Mouse (Mus musculus): ENCODE data around the gene Hipk2.

Hipk2 gene

GRCm38 (mm10) chr6:38847958-38848910 lies 27.7 kb downstream of the Hipk2 start:
- ChIA-PET POLR2A (interaction anchor here in 1 of 4 experiments (1.4 kb wide), 1 partner anchor 10 kb away, joined by 4 read pairs; no protein-coding TSS in a partner anchor), CTCF (no interaction called here)

- POLR2A ChIA-PET: interaction anchor here in 1 of 4 experiments (0.9 to 1.4 kb wide), 2 partner anchors 9 to 14 kb away, joined by 3 to 4 read pairs; no protein-coding TSS in a partner anchor
These were observed 28.5 kb downstream of the Hipk2 start for GRCm38 (mm10) chr6:38847447-38847846.

GRCm38 (mm10) chr6:38846330-38847195 lies 29.4 kb downstream of the Hipk2 start:
- ChIA-PET CTCF (interaction anchor here in 1 of 4 experiments (0.9 kb wide), 1 partner anchor 196 kb away, joined by 3 read pairs; no protein-coding TSS in a partner anchor), POLR2A (interaction anchor here in 1 of 4 experiments (0.9 kb wide), 1 partner anchor 15 kb away, joined by 3 read pairs; no protein-coding TSS in a partner anchor)

More at GRCm38 (mm10) chr6:38847447-38847846, 28.5 kb downstream of the Hipk2 start:
- CTCF ChIA-PET: interaction anchor here in 1 of 4 experiments (0.9 kb wide), 1 partner anchor 197 kb away, joined by 3 read pairs; no protein-coding TSS in a partner anchor

GRCm38 (mm10) chr6:38845876-38846275 lies 30.1 kb downstream of the Hipk2 start:
- ChIA-PET CTCF (no interaction called here), POLR2A (no interaction called here)

- ChIA-PET CTCF (no interaction called here), POLR2A (no interaction called here)
These were observed 30.8 kb downstream of the Hipk2 start for GRCm38 (mm10) chr6:38845117-38845516.

- ChIA-PET POLR2A (interaction anchor here in 1 of 4 experiments (0.9 to 1.0 kb wide), 2 partner anchors 14 to 26 kb away, joined by 3 read pairs; no protein-coding TSS in a partner anchor), CTCF (no interaction called here)
These were observed 34.4 kb downstream of the Hipk2 start for GRCm38 (mm10) chr6:38841551-38841950.

GRCm38 (mm10) chr6:38840780-38841179 lies 35.2 kb downstream of the Hipk2 start:
- ChIA-PET CTCF (no interaction called here), POLR2A (interaction anchor here in 1 of 4 experiments (1.0 kb wide), 1 partner anchor 13 kb away, joined by 3 read pairs; no protein-coding TSS in a partner anchor)

- ChIA-PET POLR2A (no interaction called here), CTCF (no interaction called here)
These were observed 35.6 kb downstream of the Hipk2 start for GRCm38 (mm10) chr6:38840380-38840779.

- POLR2A ChIA-PET: no interaction called here
- CTCF ChIA-PET: no interaction called here
These were observed 36.1 kb downstream of the Hipk2 start for GRCm38 (mm10) chr6:38839891-38840290.

GRCm38 (mm10) chr6:38838061-38838460 lies 37.9 kb downstream of the Hipk2 start:
- ChIA-PET CTCF (interaction anchor here in 1 of 4 experiments (1.3 kb wide), 1 partner anchor 102 kb away, joined by 3 read pairs; no protein-coding TSS in a partner anchor), POLR2A (interaction anchor here in 1 of 4 experiments (1.4 kb wide), 1 partner anchor 10 kb away, joined by 4 read pairs; no protein-coding TSS in a partner anchor)

GRCm38 (mm10) chr6:38835217-38835616 lies 40.7 kb downstream of the Hipk2 start:
- CTCF ChIA-PET: no interaction called here
- POLR2A ChIA-PET: interaction anchor here in 1 of 4 experiments (0.9 kb wide), 1 partner anchor 16 kb away, joined by 3 read pairs; no protein-coding TSS in a partner anchor

GRCm38 (mm10) chr6:38834727-38835126 lies 41.2 kb downstream of the Hipk2 start:
- CTCF ChIA-PET: no interaction called here

GRCm38 (mm10) chr6:38833721-38834120 lies 42.2 kb downstream of the Hipk2 start:
- ChIA-PET CTCF (interaction anchor here in 2 of 4 experiments (0.8 to 0.9 kb wide), 2 partner anchors 44 to 97 kb away, joined by 3 read pairs; no protein-coding TSS in a partner anchor), POLR2A (no interaction called here)

More at GRCm38 (mm10) chr6:38834727-38835126, 41.2 kb downstream of the Hipk2 start:
- POLR2A ChIA-PET: interaction anchor here in 1 of 4 experiments (0.9 kb wide), 1 partner anchor 15 kb away, joined by 3 read pairs; no protein-coding TSS in a partner anchor

GRCm38 (mm10) chr6:38829452-38829851 lies 46.5 kb downstream of the Hipk2 start:
- ChIA-PET CTCF (interaction anchor here in 1 of 4 experiments (0.5 kb wide), 1 partner anchor 297 kb away, joined by 3 read pairs; no protein-coding TSS in a partner anchor), POLR2A (no interaction called here)

GRCm38 (mm10) chr6:38828211-38828610 lies 47.8 kb downstream of the Hipk2 start:
- ChIA-PET CTCF (interaction anchor here in 1 of 4 experiments (1.0 kb wide), 1 partner anchor 92 kb away, joined by 3 read pairs; no protein-coding TSS in a partner anchor), POLR2A (interaction anchor here in 2 of 4 experiments (0.7 to 1.1 kb wide), 2 partner anchors 11 to 13 kb away, joined by 3 read pairs; no protein-coding TSS in a partner anchor)

GRCm38 (mm10) chr6:38827435-38827834 lies 48.5 kb downstream of the Hipk2 start:
- POLR2A ChIA-PET: interaction anchor here in 2 of 4 experiments (0.7 to 1.1 kb wide), 2 partner anchors 11 to 14 kb away, joined by 3 read pairs; no protein-coding TSS in a partner anchor
- CTCF ChIA-PET: interaction anchor here in 2 of 4 experiments (1.0 kb wide), 2 partner anchors 91 kb away, joined by 3 read pairs; no protein-coding TSS in a partner anchor

- CTCF ChIA-PET: interaction anchor here in 1 of 4 experiments (1.0 kb wide), 1 partner anchor 91 kb away, joined by 3 read pairs; no protein-coding TSS in a partner anchor
- POLR2A ChIA-PET: no interaction called here
These were observed 49.1 kb downstream of the Hipk2 start for GRCm38 (mm10) chr6:38826857-38827256.

- ChIA-PET POLR2A (no interaction called here), CTCF (no interaction called here)
These were observed 50.1 kb downstream of the Hipk2 start for GRCm38 (mm10) chr6:38825886-38826285.
